Mouse (Mus musculus): ENCODE results near the gene Rbm45.

GRCm38 (mm10) chr2:76409526-76409925 lies 39.7 kb downstream of the Rbm45 start:
- no peak for TF ChIP-seq EP300 (IDR thresholded peaks at IDR 0.05; ENCODE audit: low read depth)
- TF ChIP-seq CTCF (IDR thresholded peaks at IDR 0.05; ENCODE audit: low read depth): no peak
